Mouse (Mus musculus): ENCODE data around the gene Magt1. TPM values are rescaled to one million over a fixed set of nuclear protein-coding genes. Genes with fewer than 3 reads are reported as not detected.

The Magt1 gene
- polyA plus RNA-seq, 1 experiment from 2014 or later: 63.6 TPM

- Histone ChIP-seq H3K9ac (ENCODE audit: low read length) (no peak overlapping the region), H3K4me1 (replicated peaks; ENCODE audit: control insufficient read depth, insufficient read depth, low read length) (no peaks in the 10 kb centered on the region), H3K36me3 (ENCODE audit: control insufficient read depth, insufficient read depth, low read length) (no peaks in the 10 kb centered on the region), H3K4me2 (ENCODE audit: low read length) (no peak overlapping the region), H3K4me3 (ENCODE audit: low read depth, low read length) (no peak overlapping the region), H3K9me3 (ENCODE audit: control insufficient read depth, low read length) (no peaks in the 10 kb centered on the region), H3K27ac (ENCODE audit: low read depth) (no peak overlapping the region), H3K27me3 (replicated peaks; ENCODE audit: control insufficient read depth, insufficient read depth, low read length) (no peaks in the 10 kb centered on the region)
- DNase-seq (ENCODE audit: low spot score) (no peak), ATAC-seq (replicated peaks; ENCODE audit: low FRiP score, low TSS enrichment, low read depth) (no peak)
- WGBS: 88% methylated on average over 2 of the region's 2 CpGs
Observed at GRCm38 (mm10) chrX:105921421-105921820, 90.3 kb downstream of the Magt1 start.

Other genes starting within 250 kb of the Magt1 start
- not detected in 2 replicates for gene Fgf16, start 247.6 kb downstream of the Magt1 start, polyA plus RNA-seq (2014; fragmentation: Nextera tagmentation; extraction: Ambion mirVana)
- gene Atrx, start 82.5 kb downstream of the Magt1 start, polyA plus RNA-seq (2014; fragmentation: Nextera tagmentation; extraction: Ambion mirVana): 151 and 168 TPM in 2 replicates
- 440 and 472 TPM in 2 replicates for gene Cox7b, start 3.8 kb upstream of the Magt1 start, polyA plus RNA-seq (2014; fragmentation: Nextera tagmentation; extraction: Ambion mirVana)
- gene Atp7a, start 15.4 kb upstream of the Magt1 start, polyA plus RNA-seq (2014; fragmentation: Nextera tagmentation; extraction: Ambion mirVana): 30.1 and 35.9 TPM in 2 replicates
- gene Tlr13, start 131.3 kb upstream of the Magt1 start, polyA plus RNA-seq (2014; fragmentation: Nextera tagmentation; extraction: Ambion mirVana): 0.77 and 1.2 TPM in 2 replicates
- 473 and 482 TPM in 2 replicates for gene Pgk1, start 175.2 kb upstream of the Magt1 start, polyA plus RNA-seq (2014; fragmentation: Nextera tagmentation; extraction: Ambion mirVana)
- 9.7 and 11.3 TPM in 2 replicates for gene Taf9b, start 209.3 kb upstream of the Magt1 start, polyA plus RNA-seq (2014; fragmentation: Nextera tagmentation; extraction: Ambion mirVana)
- gene Fnd3c2, start 243.5 kb upstream of the Magt1 start, polyA plus RNA-seq (2014; fragmentation: Nextera tagmentation; extraction: Ambion mirVana): not detected in 2 replicates

Measured in intestine, embryonic 14.5 days (tissue).